Mouse (Mus musculus) liver, postnatal 0 days (tissue): ENCODE measurements around the gene Cdon.

Experiments
- CTCF ChIP-seq: sonication (generic); IDR thresholded peaks from 2 replicates; pipeline ENCODE4 v1.5.1; 2016; ENCODE audit warnings: antibody characterized with exemption, low read depth
- EP300 ChIP-seq: IDR thresholded peaks from 2 replicates; pipeline ENCODE4 v1.6.1; 2016; ENCODE audit warnings: antibody characterized with exemption, low read depth, mild to moderate bottlenecking

- TF ChIP-seq CTCF = no peak
- no peak for TF ChIP-seq EP300
These were observed 72.8 kb downstream of the Cdon start for GRCm38 (mm10) chr9:35493733-35494092.
